Mouse (Mus musculus): Measurements from ENCODE around the gene Galnt7. TPM values are rescaled to one million over a fixed set of nuclear protein-coding genes. Genes with fewer than 3 reads are reported as not detected.

The Galnt7 gene
- polyA plus RNA-seq, 1 experiment from 2014 or later, result 3.2 TPM

- ATAC-seq, result no peak
- WGBS (ENCODE audit: insufficient replicate concordance), result 76% methylated on average over 4 of the region's 4 CpGs
- no peak overlapping the region for H3K27ac ChIP-seq (ENCODE audit: low read depth)
- H3K4me2 ChIP-seq (ENCODE audit: low read depth, low read length), result no peak overlapping the region
- TF ChIP-seq EP300 (IDR thresholded peaks at IDR 0.05; ENCODE audit: low read depth), result no peak
- TF ChIP-seq CTCF (IDR thresholded peaks at IDR 0.05; ENCODE audit: low read depth), result no peak
- H3K9me3 ChIP-seq (ENCODE audit: low read length), result no peaks in the 10 kb centered on the region
- H3K36me3 ChIP-seq (replicated peaks; ENCODE audit: insufficient read depth, low read length), result no peaks in the 10 kb centered on the region
- no peak for DNase-seq
- H3K4me1 ChIP-seq (ENCODE audit: insufficient read depth), result peaks cover 8% of the 10 kb centered on the region
- H3K9ac ChIP-seq (replicated peaks), result no peak overlapping the region
- H3K27me3 ChIP-seq (ENCODE audit: insufficient read depth, low read length), result no peaks in the 10 kb centered on the region
- H3K4me3 ChIP-seq (ENCODE audit: low read depth, low read length), result no peak overlapping the region
These were observed 61.2 kb downstream of the Galnt7 start for GRCm38 (mm10) chr8:57591681-57592080.

GRCm38 (mm10) chr8:57590015-57590414 is 62.8 kb downstream of the Galnt7 start:
- H3K36me3 ChIP-seq (replicated peaks; ENCODE audit: insufficient read depth, low read length), result no peaks in the 10 kb centered on the region
- no peak overlapping the region for H3K4me2 ChIP-seq (ENCODE audit: low read depth, low read length)
- no peak for TF ChIP-seq CTCF (IDR thresholded peaks at IDR 0.05; ENCODE audit: low read depth)
- no peak for TF ChIP-seq EP300 (IDR thresholded peaks at IDR 0.05; ENCODE audit: low read depth)
- no peaks in the 10 kb centered on the region for H3K9me3 ChIP-seq (ENCODE audit: low read length)
- ATAC-seq (no peak), DNase-seq (no peak)
- no peaks in the 10 kb centered on the region for H3K27me3 ChIP-seq (ENCODE audit: insufficient read depth, low read length)
- no peak overlapping the region for H3K27ac ChIP-seq (ENCODE audit: low read depth)
- WGBS (ENCODE audit: insufficient replicate concordance), result 43% methylated on average over 8 of the region's 8 CpGs
- no peak overlapping the region for H3K9ac ChIP-seq (replicated peaks)
- H3K4me3 ChIP-seq (ENCODE audit: low read depth, low read length), result no peak overlapping the region
- peaks cover 8% of the 10 kb centered on the region for H3K4me1 ChIP-seq (ENCODE audit: insufficient read depth)

DNA sequence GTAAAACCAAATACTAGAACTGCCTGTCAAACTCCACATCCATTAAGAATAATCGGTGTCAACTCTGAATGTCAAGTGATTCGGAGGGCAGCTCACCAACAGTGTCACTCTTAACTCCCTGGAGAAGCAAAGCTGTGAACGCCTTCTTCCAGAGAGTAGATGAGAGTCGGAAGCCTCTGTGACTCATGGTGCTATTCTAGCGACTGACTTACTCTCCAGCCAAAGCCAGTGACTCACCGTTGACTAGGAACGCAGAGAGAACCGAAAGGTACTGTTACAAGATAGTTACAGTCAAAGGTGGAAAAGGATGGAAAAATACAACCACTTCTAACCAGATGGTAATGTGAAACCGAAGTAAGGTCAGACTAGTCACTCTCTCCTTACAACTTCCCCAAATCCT is 63.7 kb downstream of the Galnt7 start:
- no peaks in the 10 kb centered on the region for H3K9me3 ChIP-seq (ENCODE audit: low read length)
- TF ChIP-seq EP300 (IDR thresholded peaks at IDR 0.05; ENCODE audit: low read depth) (no peak), CTCF (IDR thresholded peaks at IDR 0.05; ENCODE audit: low read depth) (no peak)
- H3K4me1 ChIP-seq (ENCODE audit: insufficient read depth), result peaks cover 8% of the 10 kb centered on the region
- WGBS (ENCODE audit: insufficient replicate concordance), result 80% methylated on average over 9 of the region's 9 CpGs
- no peaks in the 10 kb centered on the region for H3K36me3 ChIP-seq (replicated peaks; ENCODE audit: insufficient read depth, low read length)
- H3K27ac ChIP-seq (ENCODE audit: low read depth), result no peak overlapping the region
- H3K4me3 ChIP-seq (ENCODE audit: low read depth, low read length), result no peak overlapping the region
- ATAC-seq (no peak), DNase-seq (no peak)
- H3K4me2 ChIP-seq (ENCODE audit: low read depth, low read length), result no peak overlapping the region
- no peak overlapping the region for H3K9ac ChIP-seq (replicated peaks)
- no peaks in the 10 kb centered on the region for H3K27me3 ChIP-seq (ENCODE audit: insufficient read depth, low read length)

DNA sequence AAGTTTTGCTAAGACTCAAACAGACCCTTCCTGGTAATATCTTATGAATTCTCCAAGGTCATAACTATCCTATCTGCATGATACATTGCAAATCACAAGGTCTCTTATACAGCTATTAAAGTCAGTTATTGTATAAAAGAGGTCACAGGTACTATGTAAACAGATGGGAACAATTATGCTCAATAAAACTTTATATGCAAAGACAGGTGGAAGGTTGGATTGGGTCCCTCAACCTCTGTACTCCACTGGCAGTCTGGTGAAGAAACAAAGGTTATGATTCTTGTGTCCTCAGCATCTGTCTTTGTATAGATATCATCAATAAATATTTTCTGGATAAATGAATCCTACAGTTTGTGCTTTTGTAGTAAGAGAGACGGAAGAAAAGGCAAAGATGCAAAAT is 64.2 kb downstream of the Galnt7 start:
- DNase-seq (no peak), ATAC-seq (no peak)
- no peak overlapping the region for H3K4me3 ChIP-seq (ENCODE audit: low read depth, low read length)
- no peak for TF ChIP-seq EP300 (IDR thresholded peaks at IDR 0.05; ENCODE audit: low read depth)
- TF ChIP-seq CTCF (IDR thresholded peaks at IDR 0.05; ENCODE audit: low read depth), result no peak
- no peak overlapping the region for H3K9ac ChIP-seq (replicated peaks)
- WGBS (ENCODE audit: insufficient replicate concordance), result 83% methylated on average over 1 of the region's 1 CpGs
- H3K27ac ChIP-seq (ENCODE audit: low read depth), result no peak overlapping the region
- H3K4me1 ChIP-seq (ENCODE audit: insufficient read depth), result peaks cover 8% of the 10 kb centered on the region
- H3K36me3 ChIP-seq (replicated peaks; ENCODE audit: insufficient read depth, low read length), result no peaks in the 10 kb centered on the region
- H3K4me2 ChIP-seq (ENCODE audit: low read depth, low read length), result no peak overlapping the region
- no peaks in the 10 kb centered on the region for H3K9me3 ChIP-seq (ENCODE audit: low read length)
- no peaks in the 10 kb centered on the region for H3K27me3 ChIP-seq (ENCODE audit: insufficient read depth, low read length)

DNA sequence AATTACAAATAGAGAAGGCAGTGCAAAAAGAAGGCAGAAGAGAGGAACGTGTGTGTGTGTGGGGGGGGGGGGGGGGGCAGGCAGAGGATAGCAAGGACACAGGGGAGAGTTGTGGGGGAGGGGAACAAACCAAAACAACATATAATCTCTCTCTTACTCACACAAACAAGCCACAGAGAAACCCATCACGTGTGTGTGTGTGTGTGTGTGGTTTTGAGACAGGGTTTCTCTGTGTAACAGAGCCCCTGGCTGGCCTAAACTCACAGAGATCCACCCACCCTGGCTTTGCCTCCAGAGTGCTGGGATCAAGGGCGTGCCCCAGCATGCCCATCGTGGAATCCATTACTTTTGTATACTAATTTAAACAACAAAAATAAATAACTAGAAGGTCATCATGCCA is 66.2 kb downstream of the Galnt7 start:
- Histone ChIP-seq H3K27me3 (ENCODE audit: insufficient read depth, low read length) (no peaks in the 10 kb centered on the region), H3K9me3 (ENCODE audit: low read length) (no peaks in the 10 kb centered on the region), H3K4me1 (ENCODE audit: insufficient read depth) (peaks cover 8% of the 10 kb centered on the region), H3K9ac (replicated peaks) (no peak overlapping the region), H3K4me2 (ENCODE audit: low read depth, low read length) (no peak overlapping the region), H3K27ac (ENCODE audit: low read depth) (no peak overlapping the region), H3K4me3 (ENCODE audit: low read depth, low read length) (no peak overlapping the region), H3K36me3 (replicated peaks; ENCODE audit: insufficient read depth, low read length) (no peaks in the 10 kb centered on the region)
- TF ChIP-seq CTCF (IDR thresholded peaks at IDR 0.05; ENCODE audit: low read depth), result no peak
- no peak for TF ChIP-seq EP300 (IDR thresholded peaks at IDR 0.05; ENCODE audit: low read depth)
- DNase-seq, result no peak
- WGBS (ENCODE audit: insufficient replicate concordance), result 43% methylated on average over 4 of the region's 4 CpGs
- no peak for ATAC-seq

GRCm38 (mm10) chr8:57585831-57586230 is 67.0 kb downstream of the Galnt7 start:
- ATAC-seq (no peak), DNase-seq (no peak)
- Histone ChIP-seq H3K27ac (ENCODE audit: low read depth) (no peak overlapping the region), H3K9ac (replicated peaks) (no peak overlapping the region), H3K9me3 (ENCODE audit: low read length) (no peaks in the 10 kb centered on the region), H3K27me3 (ENCODE audit: insufficient read depth, low read length) (no peaks in the 10 kb centered on the region), H3K36me3 (replicated peaks; ENCODE audit: insufficient read depth, low read length) (no peaks in the 10 kb centered on the region), H3K4me1 (ENCODE audit: insufficient read depth) (peaks cover 7% of the 10 kb centered on the region), H3K4me2 (ENCODE audit: low read depth, low read length) (no peak overlapping the region), H3K4me3 (ENCODE audit: low read depth, low read length) (no peak overlapping the region)
- 73% methylated on average over 3 of the region's 3 CpGs for WGBS (ENCODE audit: insufficient replicate concordance)
- no peak for TF ChIP-seq CTCF (IDR thresholded peaks at IDR 0.05; ENCODE audit: low read depth)
- TF ChIP-seq EP300 (IDR thresholded peaks at IDR 0.05; ENCODE audit: low read depth), result no peak

DNA sequence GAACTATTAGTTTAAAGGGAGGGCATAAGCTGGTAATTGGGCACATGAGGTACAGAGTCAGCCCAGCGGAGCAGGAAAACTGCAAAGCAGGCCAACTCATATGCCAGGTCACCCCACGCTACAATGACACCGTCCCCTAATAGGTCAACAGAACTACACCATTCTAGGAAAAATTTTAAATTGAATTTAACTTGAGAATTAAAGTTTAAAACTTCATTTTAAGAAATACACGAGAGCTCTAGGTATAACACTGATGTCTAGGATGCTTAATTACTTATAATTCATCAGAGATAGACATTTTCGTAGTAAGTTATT is 67.7 kb downstream of the Galnt7 start:
- Histone ChIP-seq H3K9me3 (ENCODE audit: low read length) (no peaks in the 10 kb centered on the region), H3K9ac (replicated peaks) (no peak overlapping the region), H3K36me3 (replicated peaks; ENCODE audit: insufficient read depth, low read length) (no peaks in the 10 kb centered on the region), H3K4me3 (ENCODE audit: low read depth, low read length) (no peak overlapping the region), H3K4me1 (ENCODE audit: insufficient read depth) (peaks cover 4% of the 10 kb centered on the region), H3K27me3 (ENCODE audit: insufficient read depth, low read length) (no peaks in the 10 kb centered on the region), H3K27ac (ENCODE audit: low read depth) (no peak overlapping the region), H3K4me2 (ENCODE audit: low read depth, low read length) (no peak overlapping the region)
- no peak for ATAC-seq
- no peak for DNase-seq
- TF ChIP-seq EP300 (IDR thresholded peaks at IDR 0.05; ENCODE audit: low read depth) (no peak), CTCF (IDR thresholded peaks at IDR 0.05; ENCODE audit: low read depth) (no peak)
- 85% methylated on average over 5 of the region's 5 CpGs for WGBS (ENCODE audit: insufficient replicate concordance)
